Mouse (Mus musculus) adrenal gland, postnatal 36 days (tissue): ENCODE measurements at regions not wholly inside any gene's neighbourhood (a gene's known extent, or its start where the extent isn't known, plus 50 kb on each side); places are given as distances from the start of the nearest gene placed in this dataset.
A peak's percentile ranks its signal among the peaks of the same experiment; 100 is the strongest.

Experiments
- DNase-seq, 2 experiments: peaks; one replicate each; pipeline ENCODE4 v3.0.0; 2021; ENCODE audit warnings: mixed read lengths in 1 of 2

GRCm38 (mm10) chr3:18665738-18666137 lies 717.5 kb downstream of the Cypt12 start:
- no peak for DNase-seq

- no peak for DNase-seq
Measured at GRCm38 (mm10) chr3:18667726-18668125, 719.5 kb downstream of the Cypt12 start.

GRCm38 (mm10) chr3:18668936-18669335 lies 720.7 kb downstream of the Cypt12 start:
- DNase-seq, result no peak

- no peak for DNase-seq
Measured at GRCm38 (mm10) chr3:18670203-18670700, 722.0 kb downstream of the Cypt12 start.

GRCm38 (mm10) chr3:18671681-18672080 lies 723.5 kb downstream of the Cypt12 start:
- DNase-seq, result no peak

- DNase-seq, result no peak
Measured at GRCm38 (mm10) chr3:18683346-18684101, 735.3 kb downstream of the Cypt12 start.

- no peak for DNase-seq
Measured at GRCm38 (mm10) chr3:18695113-18695792, 747.0 kb downstream of the Cypt12 start.

GRCm38 (mm10) chr3:18696981-18697660 lies 748.9 kb downstream of the Cypt12 start:
- no peak for DNase-seq

GRCm38 (mm10) chr3:18698106-18698505 lies 749.9 kb downstream of the Cypt12 start:
- no peak for DNase-seq

GRCm38 (mm10) chr3:18705165-18705564 lies 757.0 kb downstream of the Cypt12 start:
- no peak for DNase-seq

GRCm38 (mm10) chr3:18705756-18706155 lies 757.5 kb downstream of the Cypt12 start:
- no peak for DNase-seq

- DNase-seq, result no peak
Measured at GRCm38 (mm10) chr3:18706356-18706755, 758.1 kb downstream of the Cypt12 start.

GRCm38 (mm10) chr3:18707730-18708129 lies 759.5 kb downstream of the Cypt12 start:
- DNase-seq, result no peak

GRCm38 (mm10) chr3:18711661-18712060 lies 763.5 kb downstream of the Cypt12 start:
- no peak for DNase-seq

- DNase-seq, result no peak
Measured at GRCm38 (mm10) chr3:18713986-18714385, 765.8 kb downstream of the Cypt12 start.

- DNase-seq, result no peak
Measured at GRCm38 (mm10) chr3:18714968-18715630, 766.9 kb downstream of the Cypt12 start.

- DNase-seq, result peak; percentile 1 to 4
Measured at GRCm38 (mm10) chr3:18715776-18716175, 767.6 kb downstream of the Cypt12 start.

- no peak for DNase-seq
Measured at GRCm38 (mm10) chr3:18725507-18725906, 777.3 kb downstream of the Cypt12 start.

GRCm38 (mm10) chr3:18731251-18731650 lies 783.0 kb downstream of the Cypt12 start:
- no peak for DNase-seq

GRCm38 (mm10) chr3:18731674-18732073 lies 783.5 kb downstream of the Cypt12 start:
- DNase-seq, result no peak

GRCm38 (mm10) chr3:18733540-18733939 lies 785.3 kb downstream of the Cypt12 start:
- DNase-seq, result no peak

- DNase-seq, result no peak
Measured at GRCm38 (mm10) chr3:18738946-18739345, 790.7 kb downstream of the Cypt12 start.
